Mouse (Mus musculus) liver, postnatal 0 days (tissue): ENCODE data around the gene Inhbb. TPM values are rescaled to one million over a fixed set of nuclear protein-coding genes. Genes with fewer than 3 reads are reported as not detected.

Experiments used
- ATAC-seq: fragments of 200-750 bp; cut with Nextera tagmentation; 2 replicates; pipeline ENCODE4 v1.8.0; 2017; ENCODE audit warnings: mild to moderate bottlenecking, moderate library complexity
- DNase-seq: peaks from one replicate; pipeline ENCODE4 v3.0.0-alpha.2; 2016
- H3K27ac ChIP-seq: fragments of 300-500 bp; sonication (generic); 2 replicates; pipeline ENCODE4 v1.5.1; 2014; ENCODE audit warnings: antibody characterized with exemption, moderate library complexity, mild to moderate bottlenecking, low read depth
- H3K27me3 ChIP-seq: fragments of 300-500 bp; sonication (generic); 2 replicates; pipeline ENCODE4 v1.6.1; 2014; ENCODE audit warnings: low read length, control low read depth, mixed read lengths; ENCODE audit not compliant: insufficient read depth
- H3K36me3 ChIP-seq: fragments of 300-500 bp; sonication (generic); replicated peaks from 2 replicates; pipeline ENCODE4 v1.6.1; 2014; ENCODE audit warnings: mild to moderate bottlenecking, control low read depth, low read length, moderate library complexity, mixed read lengths; ENCODE audit not compliant: insufficient read depth
- H3K4me1 ChIP-seq: fragments of 300-500 bp; sonication (generic); 2 replicates; pipeline ENCODE4 v1.6.1; 2014; ENCODE audit warnings: antibody characterized with exemption, mild to moderate bottlenecking, control low read depth; ENCODE audit not compliant: insufficient read depth
- H3K4me2 ChIP-seq: fragments of 300-500 bp; sonication (generic); 2 replicates; pipeline ENCODE4 v1.6.1; 2014; ENCODE audit warnings: low read depth, mild to moderate bottlenecking, low read length, moderate library complexity, mixed read lengths
- H3K4me3 ChIP-seq: fragments of 300-500 bp; sonication (generic); 2 replicates; pipeline ENCODE4 v1.5.1; 2014; ENCODE audit warnings: low read depth, low read length
- H3K9ac ChIP-seq: fragments of 300-500 bp; sonication (generic); replicated peaks from 2 replicates; pipeline ENCODE4 v1.6.1; 2014; ENCODE audit warnings: mild to moderate bottlenecking, moderate library complexity
- H3K9me3 ChIP-seq: fragments of 300-500 bp; sonication (generic); 2 replicates; pipeline ENCODE4 v1.6.1; 2016; ENCODE audit warnings: mild to moderate bottlenecking, control low read depth, low read length, mixed read lengths
- CTCF ChIP-seq: sonication (generic); IDR thresholded peaks from 2 replicates; pipeline ENCODE4 v1.5.1; 2016; ENCODE audit warnings: antibody characterized with exemption, low read depth
- EP300 ChIP-seq: IDR thresholded peaks from 2 replicates; pipeline ENCODE4 v1.6.1; 2016; ENCODE audit warnings: antibody characterized with exemption, low read depth, mild to moderate bottlenecking
- WGBS: fragments of 180-500 bp; shearing (Covaris S2); extraction: QIAGEN DNeasy Blood & Tissue Kit; methylation state at CpG from one replicate; pipeline ENCODE4 v1.1.7; 2014; ENCODE audit not compliant: insufficient replicate concordance; 5-methylcytosine and 5-hydroxymethylcytosine counted together
- polyA plus RNA-seq: library from polyadenylated mRNA; unstranded; fragments of >200 nt; fragmentation: Nextera tagmentation; extraction: Ambion mirVana; gene quantifications from 2 replicates; pipeline ENCODE4 v1.2.1, GENCODE M21; 2015

Gene Inhbb
- polyA plus RNA-seq, 1 experiment from 2014 or later, result 0.65 TPM

GRCm38 (mm10) chr1:119388664-119389396, 33.2 kb downstream of the Inhbb start:
- no peak for ATAC-seq
- no peaks in the 10 kb centered on the region for H3K4me1 ChIP-seq
- 10% methylated on average over 19 of the region's 19 CpGs for WGBS
- DNase-seq, result no peak
- H3K4me3 ChIP-seq, result no peak overlapping the region
- no peaks in the 10 kb centered on the region for H3K27me3 ChIP-seq
- no peaks in the 10 kb centered on the region for H3K36me3 ChIP-seq
- TF ChIP-seq CTCF (no peak), EP300 (no peak)
- no peaks in the 10 kb centered on the region for H3K9me3 ChIP-seq
- H3K27ac ChIP-seq, result no peak overlapping the region
- H3K4me2 ChIP-seq, result no peak overlapping the region
- no peak overlapping the region for H3K9ac ChIP-seq

- ATAC-seq, result no peak
- WGBS, result 64% methylated on average over 3 of the region's 3 CpGs
Measured at GRCm38 (mm10) chr1:119386306-119386705, 35.7 kb downstream of the Inhbb start.

GRCm38 (mm10) chr1:119383916-119384315, 38.1 kb downstream of the Inhbb start:
- Histone ChIP-seq H3K4me3 (no peak overlapping the region), H3K4me1 (no peaks in the 10 kb centered on the region), H3K27me3 (no peaks in the 10 kb centered on the region), H3K4me2 (no peak overlapping the region), H3K9ac (no peak overlapping the region), H3K36me3 (no peaks in the 10 kb centered on the region), H3K27ac (no peak overlapping the region), H3K9me3 (no peaks in the 10 kb centered on the region)
- no peak for ATAC-seq
- 74% methylated on average over 10 of the region's 10 CpGs for WGBS
- no peak for DNase-seq
- TF ChIP-seq EP300 (no peak), CTCF (no peak)

More at GRCm38 (mm10) chr1:119386306-119386705, 35.7 kb downstream of the Inhbb start:
- no peaks in the 10 kb centered on the region for H3K36me3 ChIP-seq
- H3K27me3 ChIP-seq, result no peaks in the 10 kb centered on the region
- no peak for DNase-seq
- H3K4me1 ChIP-seq, result no peaks in the 10 kb centered on the region
- H3K27ac ChIP-seq, result no peak overlapping the region
- no peak overlapping the region for H3K4me3 ChIP-seq
- TF ChIP-seq CTCF, result no peak
- no peak overlapping the region for H3K4me2 ChIP-seq
- no peaks in the 10 kb centered on the region for H3K9me3 ChIP-seq
- H3K9ac ChIP-seq, result no peak overlapping the region

- DNase-seq (no peak), ATAC-seq (no peak)
- H3K27ac ChIP-seq, result no peak overlapping the region
- H3K4me3 ChIP-seq, result no peak overlapping the region
- 90% methylated on average over 4 of the region's 4 CpGs for WGBS
- H3K27me3 ChIP-seq, result no peaks in the 10 kb centered on the region
- no peak overlapping the region for H3K4me2 ChIP-seq
- H3K36me3 ChIP-seq, result no peaks in the 10 kb centered on the region
- H3K9ac ChIP-seq, result no peak overlapping the region
- H3K9me3 ChIP-seq, result no peaks in the 10 kb centered on the region
- no peak for TF ChIP-seq CTCF
- TF ChIP-seq EP300, result no peak
- no peaks in the 10 kb centered on the region for H3K4me1 ChIP-seq
Measured at GRCm38 (mm10) chr1:119380609-119381008, 41.4 kb downstream of the Inhbb start.

GRCm38 (mm10) chr1:119375376-119375775, 46.7 kb downstream of the Inhbb start:
- Histone ChIP-seq H3K27ac (no peak overlapping the region), H3K36me3 (no peaks in the 10 kb centered on the region), H3K9ac (no peak overlapping the region), H3K4me2 (no peak overlapping the region), H3K4me3 (no peak overlapping the region), H3K9me3 (no peaks in the 10 kb centered on the region), H3K4me1 (no peaks in the 10 kb centered on the region), H3K27me3 (no peaks in the 10 kb centered on the region)
- no peak for TF ChIP-seq EP300
- no peak for TF ChIP-seq CTCF
- no peak for DNase-seq
- ATAC-seq, result no peak
- WGBS, result 68% methylated on average over 5 of the region's 5 CpGs

GRCm38 (mm10) chr1:119367546-119367945, 54.5 kb downstream of the Inhbb start:
- 82% methylated on average over 12 of the region's 12 CpGs for WGBS
- Histone ChIP-seq H3K27me3 (no peaks in the 10 kb centered on the region), H3K4me2 (no peak overlapping the region), H3K4me3 (no peak overlapping the region), H3K9me3 (no peaks in the 10 kb centered on the region), H3K4me1 (no peaks in the 10 kb centered on the region), H3K36me3 (no peaks in the 10 kb centered on the region), H3K27ac (no peak overlapping the region), H3K9ac (no peak overlapping the region)
- TF ChIP-seq EP300 (no peak), CTCF (no peak)
- DNase-seq, result no peak
- no peak for ATAC-seq
